Mouse (Mus musculus) T-helper 1 cell (primary cell): ENCODE measurements around the gene Dnajb2.

Experiments used
- in situ Hi-C: fragments of 300-600 bp; cut with MboI, MseI; formaldehyde crosslinking; loops from one replicate; pipeline ENCODE4 v1.15.1; 2025; ENCODE audit warnings: high pct_unique_total_duplicates

The Dnajb2 gene

DNA sequence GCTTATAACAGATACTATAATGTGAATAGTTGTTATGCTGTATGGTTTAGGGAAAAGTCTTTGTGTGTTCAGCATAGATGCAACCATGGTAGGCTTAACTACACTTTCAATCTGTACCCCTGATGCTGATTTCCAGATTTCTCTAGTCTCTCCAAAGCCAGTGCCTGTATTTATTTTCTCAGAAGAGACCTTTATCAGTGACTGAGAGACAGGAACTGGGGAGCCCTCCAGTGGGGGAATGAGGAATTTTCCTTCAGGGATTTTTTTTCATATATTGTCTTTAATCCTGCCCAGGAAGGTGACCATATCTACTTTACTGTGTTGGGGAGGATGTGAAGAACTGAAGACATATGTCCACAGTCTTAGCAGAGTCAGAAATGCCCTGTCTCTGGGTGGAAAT is 54.4 kb downstream of the Dnajb2 start:
- in situ Hi-C loops = no loop called here

- in situ Hi-C loops = no loop called here
These were observed 55.1 kb downstream of the Dnajb2 start for GRCm38 (mm10) chr1:75291321-75291720.

DNA sequence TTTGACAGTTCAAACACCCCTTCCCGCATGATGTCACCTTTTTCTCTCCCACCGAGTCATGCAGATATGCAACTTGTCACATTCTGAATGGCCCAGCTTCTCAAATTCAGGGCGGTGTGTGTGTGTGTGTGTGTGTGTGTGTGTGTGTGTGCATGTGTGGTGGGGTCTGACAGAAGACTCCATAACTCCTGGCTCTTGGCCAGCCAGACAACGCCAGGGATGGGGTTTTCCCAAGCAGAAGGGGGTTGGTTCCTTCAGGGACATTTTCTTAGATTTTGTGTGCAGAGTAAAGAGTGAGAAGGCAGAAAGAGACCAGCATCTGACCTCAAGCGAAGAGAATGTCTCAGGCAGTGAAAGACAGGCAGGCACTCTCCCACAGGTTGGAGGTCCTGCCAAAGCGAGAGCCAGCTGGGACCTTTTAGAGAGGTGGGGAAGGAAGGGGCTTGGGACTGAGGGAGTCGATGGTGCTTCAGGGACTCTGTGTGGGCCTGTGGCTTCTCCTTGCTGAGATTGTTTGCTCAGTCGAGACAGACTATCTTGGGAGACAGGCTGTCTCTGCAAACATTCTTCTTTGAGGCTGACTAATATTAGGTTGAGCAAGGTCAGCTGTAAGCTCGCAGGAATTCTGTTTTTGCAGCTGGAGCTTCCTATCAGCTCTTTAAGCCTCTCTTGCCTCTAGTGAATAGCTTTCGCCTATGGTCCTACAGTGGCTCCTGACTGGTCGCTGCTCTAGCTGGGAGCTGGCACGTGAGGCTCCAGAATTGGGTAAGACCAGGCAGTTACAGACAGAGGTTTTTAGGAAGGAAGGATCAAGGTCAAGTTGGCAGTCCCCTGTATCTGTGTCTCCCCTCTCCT is 56.5 kb downstream of the Dnajb2 start:
- in situ Hi-C loops = no loop called here

DNA sequence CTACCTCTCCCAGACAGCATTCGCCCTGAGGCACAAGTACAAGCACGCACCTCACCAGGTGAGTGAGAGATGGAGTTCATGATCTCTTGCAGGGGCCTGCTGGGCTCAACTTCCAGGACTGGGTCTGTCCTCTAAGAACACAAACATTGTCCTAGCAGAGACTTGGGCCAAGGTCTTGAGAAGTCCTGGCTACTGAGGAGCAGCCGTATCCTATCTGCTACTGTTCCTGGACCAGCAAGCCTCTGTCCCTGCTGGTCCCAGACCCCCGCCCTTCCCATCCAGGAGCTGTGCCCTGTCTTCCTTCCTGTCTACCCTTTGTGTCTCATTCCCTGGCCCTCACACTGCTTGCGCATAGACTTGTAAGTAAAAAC is 57.1 kb downstream of the Dnajb2 start:
- in situ Hi-C loops = no loop called here

GRCm38 (mm10) chr1:75294294-75294693 is 58.1 kb downstream of the Dnajb2 start:
- in situ Hi-C loops = no loop called here
